Mouse (Mus musculus) T-cell, adult 66 days (primary cell): Measurements from ENCODE around the gene Timm29. TPM values are rescaled to one million over a fixed set of nuclear protein-coding genes. Genes with fewer than 3 reads are reported as not detected.

Source experiments
- total RNA-seq, 2 experiments: library from RNA; stranded (reverse); gene quantifications; 3 replicates in 1 of 2; 4 replicates in 1 of 2; pipeline ENCODE4 v1.2.4; 2023

Timm29 gene
- total RNA-seq = 10 to 100 TPM; 33.7 to 36.3 TPM

GRCm38 (mm10) chr9:21592703-21593121, at the start of gene Timm29, which contains the start of gene Yipf2:
Gene Timm29, plus strand, starts transcription at chr9:21592722.
Gene Yipf2, minus strand, starts transcription at chr9:21592828.

GRCm38 (mm10) chr9:21546789-21547074, 45.8 kb upstream of the Timm29 start, which contains the start of gene Carm1:
Gene Carm1, plus strand, starts transcription at chr9:21546894.

GRCm38 (mm10) chr9:21615617-21616231, 23.2 kb downstream of the Timm29 start, which contains the start of gene Smarca4:
Gene Smarca4, plus strand, starts transcription at chr9:21616169.

Other genes with a start within 250 kb of the Timm29 start
- gene Ilf3, start 224.9 kb upstream of the Timm29 start, total RNA-seq = 100 to 1,000 TPM in 1 of 2 experiments, 10 to 100 TPM in 1; 99.5 to 106 TPM
- gene Qtrt1, start 180.9 kb upstream of the Timm29 start, total RNA-seq = 10 to 100 TPM; 68.8 to 72.1 TPM
- 100 to 1,000 TPM; 324 to 341 TPM for gene Dnm2, start 167.8 kb upstream of the Timm29 start, total RNA-seq
- gene Tmed1, start 82.5 kb upstream of the Timm29 start, total RNA-seq = 1 to 10 TPM; 2.0 to 3.1 TPM
- gene AB124611, start 66.5 kb upstream of the Timm29 start, total RNA-seq = 10 to 100 TPM; 75.1 to 79.8 TPM
- 10 to 100 TPM; 58.8 to 59.2 TPM for gene Carm1, start 45.8 kb upstream of the Timm29 start, total RNA-seq
- gene Yipf2, start 106 bp downstream of the Timm29 start, total RNA-seq = 10 to 100 TPM; 11.2 to 14.9 TPM
- gene Smarca4, start 23.4 kb downstream of the Timm29 start, total RNA-seq = 10 to 100 TPM; 91.5 to 92.0 TPM
- gene Ldlr, start 130.8 kb downstream of the Timm29 start, total RNA-seq = 10 to 100 TPM; 39.9 to 41.5 TPM
- 1 to 10 TPM; 2.5 to 4.1 TPM for gene Spc24, start 167.6 kb downstream of the Timm29 start, total RNA-seq
- under 1 TPM in 1 of 2 experiments, not detected in 1; 0.12 TPM for gene Kank2, start 206.0 kb downstream of the Timm29 start, total RNA-seq
- gene Angptl8, start 242.8 kb downstream of the Timm29 start, total RNA-seq = not detected